Mouse (Mus musculus) large intestine, adult 2 months (tissue): Measurements from ENCODE around the gene U2af1. TPM values are rescaled to one million over a fixed set of nuclear protein-coding genes. Genes with fewer than 3 reads are reported as not detected.

Source experiments
- DNase-seq: peaks from one replicate; pipeline ENCODE4 v3.0.0-alpha.2; 2012; ENCODE audit warnings: low read depth, low spot score
- WGBS: fragments of 180-500 bp; shearing (Covaris S2); methylation state at CpG from one replicate; pipeline ENCODE4 v1.1.7; 2018; 5-methylcytosine and 5-hydroxymethylcytosine counted together
- polyA plus RNA-seq: library from polyadenylated mRNA; depleted of rRNA; stranded (reverse); fragments of >200 nt; gene quantifications from 2 replicates; pipeline ENCODE4 v1.2.3, GENCODE M21; 2012

U2af1 gene
- polyA plus RNA-seq, 1 experiment = 62.0 TPM

- WGBS = 55% methylated on average over 9 of the region's 9 CpGs
Observed at GRCm38 (mm10) chr17:31668306-31668705, 9.6 kb upstream of the U2af1 start.

GRCm38 (mm10) chr17:31664760-31665159, 6.1 kb upstream of the U2af1 start:
- DNase-seq = no peak
- 6% methylated on average over 4 of the region's 4 CpGs for WGBS

More at GRCm38 (mm10) chr17:31668306-31668705, 9.6 kb upstream of the U2af1 start:
- DNase-seq = no peak

GRCm38 (mm10) chr17:31662855-31663254, 4.2 kb upstream of the U2af1 start:
- DNase-seq = no peak

GRCm38 (mm10) chr17:31660661-31661250, 2.1 kb upstream of the U2af1 start:
- 30% methylated on average over 8 of the region's 8 CpGs for WGBS
- no peak for DNase-seq

DNA sequence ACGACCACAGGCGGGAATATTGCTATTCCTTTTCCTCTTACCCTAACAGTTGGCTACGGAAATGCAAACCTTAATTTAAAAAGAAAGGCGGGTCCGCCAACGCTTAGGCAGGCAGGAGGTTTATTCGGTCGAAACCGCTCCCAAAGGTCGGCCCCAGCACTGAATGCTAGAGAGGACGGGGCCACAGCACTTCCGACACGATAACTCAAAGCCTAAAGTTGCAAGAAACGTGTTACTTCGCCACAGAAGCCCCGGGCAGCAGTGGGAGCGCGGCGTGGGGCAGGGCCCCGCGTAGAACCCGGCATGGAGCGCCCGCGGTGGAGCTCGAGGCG, 590 bp downstream of the U2af1 start:
- no peak for DNase-seq
- WGBS = under 1% methylated on average over 27 of the region's 27 CpGs

DNA sequence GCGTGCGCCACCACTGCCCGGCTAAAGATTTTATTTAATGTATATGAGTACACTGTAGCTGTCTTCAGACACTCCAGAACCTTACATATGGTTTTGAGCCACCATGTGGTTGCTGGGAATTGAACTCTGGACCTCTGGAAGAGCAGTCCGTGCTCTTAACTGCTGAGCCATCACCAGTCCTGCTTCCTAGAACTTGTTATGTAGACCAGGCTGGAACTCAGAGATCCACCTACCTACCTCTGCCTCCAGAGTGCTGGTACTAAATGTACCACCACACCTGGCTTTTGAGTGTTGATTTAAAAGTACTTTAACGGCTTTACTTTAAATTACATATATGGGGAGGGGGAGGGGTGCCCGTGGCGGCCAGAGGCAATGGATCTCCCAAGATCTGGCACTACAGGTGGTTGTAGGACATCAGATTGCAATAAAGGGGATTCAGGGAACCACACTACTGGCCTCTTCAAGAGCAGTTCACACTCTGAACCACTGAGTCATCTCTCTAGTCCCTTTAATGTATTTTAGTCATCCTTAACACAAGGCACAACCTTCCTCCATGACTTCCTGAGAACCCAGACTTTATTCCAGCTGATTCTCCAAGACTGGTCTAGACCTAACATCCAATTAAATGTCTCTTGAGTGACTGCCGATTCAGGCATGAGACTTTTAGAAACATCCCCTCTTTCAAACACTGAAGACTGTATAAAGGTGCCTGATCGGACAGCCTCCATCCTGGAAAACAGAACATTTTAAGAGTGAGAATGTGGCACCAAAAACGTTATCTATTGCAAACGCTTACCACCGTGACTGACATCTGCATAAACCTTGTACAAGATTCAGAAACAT, 1.3 kb downstream of the U2af1 start:
- 25% methylated on average over 12 of the region's 12 CpGs for WGBS
- no peak for DNase-seq

GRCm38 (mm10) chr17:31656682-31657081, 2.0 kb downstream of the U2af1 start:
- DNase-seq = no peak
- 71% methylated on average over 5 of the region's 5 CpGs for WGBS

GRCm38 (mm10) chr17:31655366-31655765, 3.3 kb downstream of the U2af1 start:
- DNase-seq = no peak
- WGBS = 50% methylated on average over 4 of the region's 4 CpGs

GRCm38 (mm10) chr17:31653277-31653676, 5.4 kb downstream of the U2af1 start:
- DNase-seq = no peak
- WGBS = 83% methylated on average over 6 of the region's 6 CpGs

- DNase-seq = no peak
- WGBS = 86% methylated on average over 14 of the region's 14 CpGs
Observed at GRCm38 (mm10) chr17:31652152-31652551, 6.5 kb downstream of the U2af1 start.

DNA sequence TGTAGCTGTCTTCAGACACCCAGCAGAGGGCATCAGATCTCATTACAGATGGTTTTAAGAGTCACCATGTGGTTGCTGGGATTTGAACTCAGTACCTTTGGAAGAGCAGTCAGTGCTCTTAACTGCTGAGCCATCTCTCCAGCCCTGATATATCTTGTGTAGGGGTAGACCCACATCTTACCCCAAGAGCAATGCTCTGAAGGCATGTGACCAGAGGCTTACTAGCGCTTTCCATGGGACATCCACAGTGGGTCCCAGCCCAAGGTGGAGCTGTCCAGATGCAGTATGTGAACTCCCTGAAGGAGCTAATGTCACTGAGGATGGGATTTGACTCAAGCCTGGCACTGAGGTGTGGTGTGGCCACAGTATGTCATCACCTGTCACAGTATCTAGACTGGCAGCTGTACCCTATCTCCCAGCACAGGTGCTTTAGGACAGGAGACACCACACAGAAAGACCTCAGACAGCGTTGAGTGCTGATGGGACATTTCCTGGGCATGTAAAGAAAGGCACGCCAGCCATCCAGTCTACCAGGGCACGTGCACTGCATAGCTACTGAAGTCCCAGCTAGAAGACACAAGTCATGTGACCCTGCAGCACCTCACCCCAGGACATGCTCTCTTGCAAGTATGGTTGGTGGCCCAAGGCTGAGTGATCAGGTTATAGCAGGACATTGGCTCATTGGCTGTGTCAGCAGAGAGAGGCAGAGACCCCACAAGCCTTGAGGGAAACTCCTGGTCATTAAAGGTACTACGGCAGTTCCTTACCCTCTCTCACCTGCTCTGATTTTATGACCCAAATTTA, 12.3 kb downstream of the U2af1 start:
- WGBS = 92% methylated on average over 5 of the region's 5 CpGs
- no peak for DNase-seq

DNA sequence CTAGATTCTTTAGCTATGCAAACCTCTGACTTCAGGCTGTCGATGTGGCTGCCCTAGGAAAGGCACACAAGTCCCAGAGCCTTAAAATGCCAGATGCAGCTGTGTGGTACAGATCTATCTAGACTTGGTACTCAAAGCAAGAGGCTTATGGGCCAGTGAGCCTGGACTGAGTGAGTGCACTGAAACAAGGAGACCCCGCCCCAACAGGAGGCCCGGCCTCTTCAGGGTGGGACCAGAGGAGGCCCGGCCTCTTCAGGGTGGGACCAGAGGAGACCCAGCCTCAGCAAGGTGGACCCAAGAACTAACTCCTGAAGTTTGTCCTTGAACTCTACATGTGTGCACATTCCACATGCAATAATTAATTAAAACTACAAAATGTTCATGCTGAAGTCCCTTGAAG, 15.8 kb downstream of the U2af1 start:
- 67% methylated on average over 4 of the region's 4 CpGs for WGBS
- no peak for DNase-seq

- no peak for DNase-seq
- 58% methylated on average over 8 of the region's 8 CpGs for WGBS
Observed at GRCm38 (mm10) chr17:31642331-31642730, 16.4 kb downstream of the U2af1 start.

- DNase-seq = no peak
- WGBS = 66% methylated on average over 4 of the region's 4 CpGs
Observed at GRCm38 (mm10) chr17:31639651-31640050, 19.0 kb downstream of the U2af1 start.

DNA sequence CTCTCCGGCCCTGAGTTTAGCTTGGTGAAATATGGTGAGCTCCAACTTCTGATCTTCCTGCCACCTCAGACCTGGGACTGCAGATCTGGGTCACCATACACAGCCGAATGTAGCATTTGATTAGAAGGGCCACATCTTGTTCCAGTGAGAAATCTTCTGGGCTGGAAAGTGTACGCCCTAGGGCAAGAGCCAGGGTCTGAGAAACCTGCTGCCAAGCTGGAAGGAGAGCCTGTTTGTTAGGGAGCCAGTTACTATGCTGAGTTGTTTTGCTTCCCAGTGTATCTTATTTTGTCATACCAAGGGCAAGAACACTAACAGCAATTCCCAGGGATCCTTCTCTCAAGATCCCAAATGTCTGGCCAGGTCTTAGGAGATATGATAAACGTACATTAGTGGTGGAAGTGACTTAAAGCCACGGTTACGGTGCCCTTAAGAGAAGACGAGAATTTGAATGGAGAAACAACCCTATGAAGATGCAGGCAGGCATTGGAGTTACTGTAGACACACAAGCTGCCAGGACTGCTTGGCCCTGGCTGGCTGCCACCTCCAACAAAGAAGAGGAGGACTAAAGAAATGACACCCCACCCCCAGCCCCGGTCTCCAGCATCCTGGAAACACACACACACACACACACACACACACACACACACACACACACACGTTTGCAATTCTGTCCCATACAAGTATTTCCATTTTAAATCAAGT, 20.7 kb downstream of the U2af1 start:
- no peak for DNase-seq
- 61% methylated on average over 9 of the region's 9 CpGs for WGBS

GRCm38 (mm10) chr17:31636942-31637811, 21.5 kb downstream of the U2af1 start, which contains the start of gene Cbs:
Cbs (minus strand) TSS chr17:31637238.
- 3% methylated on average over 60 of the region's 61 CpGs for WGBS
- no peak for DNase-seq

DNA sequence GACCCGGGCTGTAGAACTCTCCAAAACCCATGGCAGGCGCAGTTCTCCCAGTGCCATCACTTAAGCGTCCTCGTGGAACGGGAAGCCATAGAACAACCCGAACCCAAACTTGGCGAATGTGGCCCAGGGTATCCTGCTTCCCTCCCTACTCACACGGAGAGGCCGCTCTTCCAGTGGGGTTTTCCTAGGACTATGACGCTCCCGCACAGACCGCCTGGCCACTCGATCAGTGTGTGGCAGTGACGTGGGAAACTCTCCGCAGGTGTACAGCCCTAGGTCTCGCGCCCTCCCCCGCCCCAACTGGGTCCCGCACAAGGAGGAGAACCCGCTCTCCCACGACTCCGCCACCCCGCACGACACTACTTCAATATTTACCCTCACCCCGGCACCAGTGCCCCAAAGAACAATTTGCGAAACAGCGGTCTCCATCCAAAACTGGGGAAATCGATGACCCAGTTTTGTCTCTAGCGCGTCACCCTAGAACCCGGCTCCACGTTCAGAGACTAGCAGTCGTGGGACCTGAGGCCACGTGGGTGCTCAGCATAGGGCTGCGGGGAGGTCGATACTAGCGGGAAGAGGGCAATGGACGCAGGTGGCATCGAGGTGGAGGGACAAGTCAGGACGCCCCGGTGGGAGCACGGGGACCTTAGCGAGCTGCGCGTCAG, 22.3 kb downstream of the U2af1 start:
- 6% methylated on average over 45 of the region's 45 CpGs for WGBS
- DNase-seq = no peak

DNA sequence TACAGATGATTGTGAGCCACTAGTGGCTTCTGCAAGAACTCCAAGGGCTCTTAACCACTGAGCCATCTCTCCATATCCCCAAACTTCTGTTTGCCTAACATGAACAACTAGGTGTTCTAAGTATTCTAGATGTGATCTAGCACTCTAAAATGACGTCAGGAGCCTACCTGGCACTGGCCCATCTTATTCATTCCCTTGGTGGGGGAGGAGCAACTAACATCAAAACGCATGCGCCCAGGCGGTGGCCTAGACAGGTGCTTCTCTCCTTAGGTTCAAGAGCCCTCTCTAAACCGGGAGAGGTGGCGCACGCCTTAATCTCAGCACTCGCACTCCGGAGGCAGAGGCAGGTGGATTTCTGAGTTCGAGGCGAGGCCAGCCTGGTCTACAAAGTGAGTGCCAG, 22.9 kb downstream of the U2af1 start:
- WGBS = 45% methylated on average over 11 of the region's 11 CpGs
- no peak for DNase-seq

GRCm38 (mm10) chr17:31634896-31635295, 23.8 kb downstream of the U2af1 start:
- no peak for DNase-seq
- WGBS = 77% methylated on average over 5 of the region's 5 CpGs
